Mouse (Mus musculus): ENCODE results near the gene Lhpp.

DNA sequence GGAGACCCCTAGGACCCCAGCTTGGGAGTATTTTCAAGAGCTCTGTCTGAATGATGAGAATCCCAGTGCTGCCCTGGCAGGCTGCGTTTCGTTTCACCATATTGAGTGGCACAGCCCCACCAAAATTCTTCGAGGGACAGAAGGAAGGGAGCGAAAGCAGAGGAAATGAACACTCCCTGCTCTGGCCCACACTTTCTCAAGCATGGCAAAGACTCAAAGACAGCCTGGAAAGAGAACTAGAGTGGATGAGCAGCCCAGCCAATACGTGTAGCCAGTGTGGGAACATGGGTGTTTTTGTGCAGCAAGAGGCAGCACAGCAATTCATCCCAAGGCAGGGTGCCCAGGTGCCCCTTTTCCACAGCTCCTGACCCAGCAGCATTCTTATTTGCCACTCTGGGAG, 132.5 kb downstream of the Lhpp start:
- no peak for TF ChIP-seq POLR2A (IDR thresholded peaks at IDR 0.05; ENCODE audit: low read depth, low read length)
- no peak for TF ChIP-seq CTCF (conservative IDR thresholded peaks at IDR 0.05; ENCODE audit: insufficient read depth, insufficient read length, low read depth, low read length)
